Mouse (Mus musculus) limb, embryonic 13.5 days (tissue): ENCODE results near the gene Actrt2. TPM values are rescaled to one million over a fixed set of nuclear protein-coding genes. Genes with fewer than 3 reads are reported as not detected.

Source experiments
- ATAC-seq: fragments of 200-750 bp; cut with Nextera tagmentation; 2 replicates; pipeline ENCODE4 v1.8.0; 2017; ENCODE audit warnings: low read depth, moderate number of reproducible peaks, moderate TSS enrichment; ENCODE audit not compliant: low FRiP score
- H3K27ac ChIP-seq: fragments of 300-500 bp; sonication (generic); 2 replicates; pipeline ENCODE4 v1.5.1; 2015; ENCODE audit warnings: inconsistent platforms, mild to moderate bottlenecking, moderate library complexity
- H3K27me3 ChIP-seq: fragments of 300-500 bp; sonication (generic); 2 replicates; pipeline ENCODE4 v1.6.1; 2015; ENCODE audit warnings: mild to moderate bottlenecking, inconsistent platforms
- H3K36me3 ChIP-seq: fragments of 300-500 bp; sonication (generic); 2 replicates; pipeline ENCODE4 v1.6.1; 2015; ENCODE audit warnings: inconsistent platforms, mild to moderate bottlenecking, moderate library complexity
- H3K4me1 ChIP-seq: fragments of 300-500 bp; sonication (generic); 2 replicates; pipeline ENCODE4 v1.6.1; 2015; ENCODE audit warnings: inconsistent platforms
- H3K4me2 ChIP-seq: fragments of 300-500 bp; sonication (generic); replicated peaks from 2 replicates; pipeline ENCODE4 v1.6.1; 2015; ENCODE audit warnings: inconsistent platforms, mild to moderate bottlenecking, moderate library complexity
- H3K4me3 ChIP-seq: fragments of 300-500 bp; sonication (generic); 2 replicates; pipeline ENCODE4 v1.5.1; 2015; ENCODE audit warnings: moderate library complexity, mild to moderate bottlenecking, inconsistent platforms
- H3K9ac ChIP-seq: fragments of 300-500 bp; sonication (generic); 2 replicates; pipeline ENCODE4 v1.6.1; 2015; ENCODE audit warnings: mild to moderate bottlenecking, inconsistent platforms
- H3K9me3 ChIP-seq: fragments of 300-500 bp; sonication (generic); 2 replicates; pipeline ENCODE4 v1.6.1; 2016; ENCODE audit warnings: inconsistent platforms
- WGBS: fragments of 180-500 bp; shearing (Covaris S2); methylation state at CpG from one replicate; pipeline ENCODE4 v1.1.7; 2015; 5-methylcytosine and 5-hydroxymethylcytosine counted together
- polyA plus RNA-seq: library from polyadenylated mRNA; unstranded; fragments of >200 nt; fragmentation: Nextera tagmentation; extraction: Ambion mirVana; gene quantifications from 2 replicates; pipeline ENCODE4 v1.2.1, GENCODE M21; 2015

The Actrt2 gene
- not detected in 2 replicates for polyA plus RNA-seq

DNA sequence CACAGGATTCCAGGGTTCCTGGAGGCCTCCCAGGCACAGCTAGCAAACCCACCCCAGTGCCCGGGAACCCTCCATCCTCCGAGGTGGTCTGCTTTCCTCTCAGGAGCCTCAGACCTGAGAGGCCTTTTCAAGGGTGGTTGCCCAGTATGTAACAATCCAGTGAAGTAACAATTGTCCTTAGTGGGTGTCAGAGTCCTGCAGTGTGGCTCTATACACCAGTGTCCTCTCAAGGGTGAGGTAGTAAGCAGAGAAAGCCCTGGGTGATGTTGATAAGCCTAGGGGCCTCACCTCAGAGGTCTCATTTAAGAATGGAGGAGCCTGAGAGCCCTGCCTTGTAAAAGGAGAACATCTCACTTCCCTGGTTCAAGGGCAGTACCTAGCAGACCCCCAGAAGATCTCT lies at the start of gene Actrt2:
Gene Actrt2, minus strand, starts transcription at position 101 of the 400 bp plus-strand sequence.
- no peak within 1 kb of the TSS for H3K9ac ChIP-seq
- no peak for ATAC-seq
- H3K27ac ChIP-seq = no peak within 1 kb of the TSS
- H3K27me3 ChIP-seq = peaks cover 46% of the 10 kb centered on the region
- peaks cover 53% of the 10 kb centered on the region for H3K4me1 ChIP-seq
- WGBS = 68% methylated on average over 2 of the region's 2 CpGs
- H3K4me2 ChIP-seq = no peak within 1 kb of the TSS
- H3K36me3 ChIP-seq = no peaks in the 10 kb centered on the region
- H3K9me3 ChIP-seq = no peaks in the 10 kb centered on the region
- H3K4me3 ChIP-seq = no peak within 1 kb of the TSS

- ATAC-seq = 0 out of 2 replicates have a peak, but pooled peaks have one; percentile 24
- Histone ChIP-seq H3K4me2 (peak overlapping the region; percentile 47), H3K9ac (0 out of 2 replicates have a peak overlapping the region, but pooled peaks have one; percentile 8), H3K27me3 (peaks cover 22% of the 10 kb centered on the region; the same call in 1 of the 2 replicates), H3K9me3 (no peaks in the 10 kb centered on the region), H3K4me1 (peaks cover 74% of the 10 kb centered on the region), H3K36me3 (no peaks in the 10 kb centered on the region), H3K27ac (peak overlapping the region; percentile 56), H3K4me3 (no peak overlapping the region)
- 16% methylated on average over 21 of the region's 21 CpGs for WGBS
Observed at GRCm38 (mm10) chr4:154709391-154710107, 41.9 kb upstream of the Actrt2 start.

DNA sequence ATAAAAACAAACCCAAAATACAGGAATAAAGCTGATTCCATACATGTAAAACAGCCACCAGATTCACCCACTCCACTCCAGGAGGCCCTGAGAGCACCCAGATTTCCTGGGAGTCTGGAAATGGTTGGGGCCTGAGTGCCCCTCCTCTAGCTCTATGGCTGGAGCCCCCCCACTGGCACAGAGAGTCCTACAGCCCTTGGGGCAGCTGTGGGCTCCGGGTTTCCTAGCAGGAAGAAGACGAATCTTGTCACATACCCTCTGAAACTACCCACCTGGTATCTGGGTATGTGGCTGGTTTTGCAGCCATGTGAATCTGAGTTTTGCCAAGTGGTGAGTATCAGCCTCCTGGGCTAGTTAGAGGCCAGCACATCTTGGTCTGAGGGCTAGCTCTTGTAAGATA lies 41.1 kb upstream of the Actrt2 start:
- ATAC-seq = no peak

GRCm38 (mm10) chr4:154708223-154708622 lies 40.6 kb upstream of the Actrt2 start:
- Histone ChIP-seq H3K4me2 (peak overlapping the region; percentile 2; the same call in 1 of the 2 replicates), H3K4me3 (no peak overlapping the region), H3K36me3 (no peaks in the 10 kb centered on the region), H3K27ac (peak overlapping the region; percentile 56; the same call in 1 of the 2 replicates), H3K4me1 (peaks cover 87% of the 10 kb centered on the region), H3K9me3 (no peaks in the 10 kb centered on the region), H3K9ac (no peak overlapping the region), H3K27me3 (peaks cover 22% of the 10 kb centered on the region; the same call in 1 of the 2 replicates)
- peak; percentile 30; the same call in 1 of the 2 replicates for ATAC-seq
- 10% methylated on average over 11 of the region's 11 CpGs for WGBS

More for the DNA sequence above, 41.1 kb upstream of the Actrt2 start:
- no peak overlapping the region for H3K9ac ChIP-seq
- no peaks in the 10 kb centered on the region for H3K9me3 ChIP-seq
- 34% methylated on average over 2 of the region's 2 CpGs for WGBS
- peaks cover 22% of the 10 kb centered on the region; the same call in 1 of the 2 replicates for H3K27me3 ChIP-seq
- no peak overlapping the region for H3K4me3 ChIP-seq
- H3K27ac ChIP-seq = peak overlapping the region; percentile 56
- H3K4me2 ChIP-seq = no peak overlapping the region
- H3K36me3 ChIP-seq = no peaks in the 10 kb centered on the region
- peaks cover 81% of the 10 kb centered on the region for H3K4me1 ChIP-seq

GRCm38 (mm10) chr4:154707521-154707920 lies 39.9 kb upstream of the Actrt2 start:
- peaks cover 94% of the 10 kb centered on the region for H3K4me1 ChIP-seq
- WGBS = 74% methylated on average over 4 of the region's 4 CpGs
- H3K36me3 ChIP-seq = no peaks in the 10 kb centered on the region
- H3K4me3 ChIP-seq = no peak overlapping the region
- no peaks in the 10 kb centered on the region for H3K9me3 ChIP-seq
- H3K4me2 ChIP-seq = 0 out of 2 replicates have a peak overlapping the region, but pooled peaks have one; percentile 2
- H3K27me3 ChIP-seq = peaks cover 22% of the 10 kb centered on the region; the same call in 1 of the 2 replicates
- peak overlapping the region; percentile 52; the same call in 1 of the 2 replicates for H3K27ac ChIP-seq
- no peak for ATAC-seq
- H3K9ac ChIP-seq = no peak overlapping the region

- H3K9me3 ChIP-seq = no peaks in the 10 kb centered on the region
- no peak overlapping the region for H3K9ac ChIP-seq
- H3K4me1 ChIP-seq = peaks cover 100% of the 10 kb centered on the region
- no peak for ATAC-seq
- WGBS = 78% methylated on average over 1 of the region's 1 CpGs
- H3K27ac ChIP-seq = no peak overlapping the region; the same call in 1 of the 2 replicates
- no peak overlapping the region for H3K4me2 ChIP-seq
- H3K36me3 ChIP-seq = no peaks in the 10 kb centered on the region
- no peak overlapping the region for H3K4me3 ChIP-seq
- H3K27me3 ChIP-seq = 0 out of 2 replicates have a peak, but pooled peaks cover 20% of the 10 kb centered on the region
Observed at GRCm38 (mm10) chr4:154706442-154706841, 38.8 kb upstream of the Actrt2 start.

DNA sequence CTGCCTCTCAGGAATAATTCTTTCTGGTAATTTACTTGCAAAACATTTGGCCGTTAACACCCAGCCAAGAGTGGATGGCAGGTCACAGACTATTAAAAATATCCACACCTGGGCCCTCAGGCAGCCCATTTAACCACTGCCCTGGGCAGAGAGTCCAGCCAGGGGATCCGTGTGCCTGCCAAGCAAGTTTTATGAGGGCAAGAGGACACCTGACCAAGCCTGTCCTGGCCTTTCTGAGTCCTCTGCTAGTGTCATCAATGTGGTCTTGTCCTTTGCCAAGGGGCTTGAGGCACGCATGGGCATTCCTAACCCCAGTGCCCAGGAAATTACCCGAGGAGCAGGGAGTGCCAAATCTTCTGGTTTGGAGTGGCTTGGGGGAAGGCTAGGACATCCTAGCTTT lies 38.0 kb upstream of the Actrt2 start:
- Histone ChIP-seq H3K4me2 (no peak overlapping the region), H3K9me3 (no peaks in the 10 kb centered on the region), H3K27ac (no peak overlapping the region; the same call in 1 of the 2 replicates), H3K4me3 (no peak overlapping the region), H3K36me3 (no peaks in the 10 kb centered on the region), H3K9ac (no peak overlapping the region), H3K4me1 (peaks cover 100% of the 10 kb centered on the region), H3K27me3 (0 out of 2 replicates have a peak, but pooled peaks cover 12% of the 10 kb centered on the region)
- no peak for ATAC-seq
- WGBS = 45% methylated on average over 4 of the region's 4 CpGs

DNA sequence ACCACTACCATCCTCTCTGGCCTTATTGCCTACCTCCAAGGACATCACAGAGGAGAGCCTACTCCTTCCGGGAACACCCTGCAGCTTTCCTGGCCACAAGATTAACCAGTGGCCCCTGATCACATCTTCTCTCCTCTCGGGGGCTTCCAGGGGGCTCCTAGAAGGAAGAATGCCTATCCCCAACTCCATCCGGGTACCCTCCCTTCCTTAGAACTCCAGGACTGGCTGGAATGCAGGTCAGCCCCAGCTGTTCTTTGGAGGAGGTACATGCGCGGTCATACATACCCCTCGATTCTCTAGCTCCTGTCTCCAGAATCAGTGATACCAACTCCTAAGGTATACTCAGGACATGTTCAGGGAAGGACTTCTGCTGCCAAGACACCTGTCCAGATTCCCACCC lies 37.4 kb upstream of the Actrt2 start:
- Histone ChIP-seq H3K9me3 (no peaks in the 10 kb centered on the region), H3K27ac (no peak overlapping the region), H3K36me3 (no peaks in the 10 kb centered on the region), H3K4me2 (no peak overlapping the region), H3K4me1 (peaks cover 100% of the 10 kb centered on the region), H3K9ac (no peak overlapping the region), H3K27me3 (0 out of 2 replicates have a peak, but pooled peaks cover 7% of the 10 kb centered on the region), H3K4me3 (no peak overlapping the region)
- no peak for ATAC-seq
- 80% methylated on average over 6 of the region's 6 CpGs for whole genome bisulfite sequencing

- Histone ChIP-seq H3K27ac (no peak overlapping the region), H3K4me2 (no peak overlapping the region), H3K36me3 (no peaks in the 10 kb centered on the region), H3K9ac (no peak overlapping the region), H3K4me1 (peaks cover 97% of the 10 kb centered on the region), H3K9me3 (no peaks in the 10 kb centered on the region), H3K27me3 (0 out of 2 replicates have a peak, but pooled peaks cover 7% of the 10 kb centered on the region), H3K4me3 (no peak overlapping the region)
- 90% methylated on average over 7 of the region's 7 CpGs for whole genome bisulfite sequencing
- ATAC-seq = no peak
Observed at GRCm38 (mm10) chr4:154704591-154704990, 36.9 kb upstream of the Actrt2 start.

GRCm38 (mm10) chr4:154703426-154704070 lies 35.9 kb upstream of the Actrt2 start:
- peak; percentile 1; the same call in 1 of the 2 replicates for ATAC-seq
- Histone ChIP-seq H3K36me3 (no peaks in the 10 kb centered on the region), H3K4me2 (no peak overlapping the region), H3K9me3 (no peaks in the 10 kb centered on the region), H3K4me3 (no peak overlapping the region), H3K27ac (peak overlapping the region; percentile 40; the same call in 1 of the 2 replicates), H3K4me1 (peaks cover 96% of the 10 kb centered on the region), H3K9ac (no peak overlapping the region), H3K27me3 (0 out of 2 replicates have a peak, but pooled peaks cover 7% of the 10 kb centered on the region)
- 23% methylated on average over 7 of the region's 7 CpGs for WGBS

DNA sequence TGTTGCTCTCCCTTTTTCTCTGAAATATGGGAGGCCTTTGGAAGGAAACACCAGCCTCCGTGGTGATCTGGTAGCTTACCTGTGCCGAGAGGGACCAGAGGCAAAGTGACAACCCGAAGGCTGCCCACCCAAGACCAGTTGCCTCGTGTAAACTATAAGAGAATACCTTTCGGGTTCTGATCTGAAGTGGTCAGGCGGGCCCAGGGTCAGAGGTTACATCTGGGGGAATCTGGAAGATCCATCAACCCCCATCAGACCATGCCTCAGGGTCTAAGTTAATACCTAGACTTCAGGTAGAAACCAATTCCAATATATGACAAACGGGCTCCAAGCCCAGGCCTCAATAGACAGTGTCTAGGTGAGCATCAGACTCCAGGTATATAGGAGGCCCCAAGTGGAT lies 35.3 kb upstream of the Actrt2 start:
- 69% methylated on average over 7 of the region's 7 CpGs for WGBS
- H3K9me3 ChIP-seq = no peaks in the 10 kb centered on the region
- H3K27me3 ChIP-seq = 0 out of 2 replicates have a peak, but pooled peaks cover 7% of the 10 kb centered on the region
- H3K4me1 ChIP-seq = peaks cover 96% of the 10 kb centered on the region
- H3K4me3 ChIP-seq = no peak overlapping the region
- peak overlapping the region; percentile 40; the same call in 1 of the 2 replicates for H3K27ac ChIP-seq
- H3K9ac ChIP-seq = no peak overlapping the region
- H3K36me3 ChIP-seq = no peaks in the 10 kb centered on the region
- ATAC-seq = no peak
- H3K4me2 ChIP-seq = no peak overlapping the region

DNA sequence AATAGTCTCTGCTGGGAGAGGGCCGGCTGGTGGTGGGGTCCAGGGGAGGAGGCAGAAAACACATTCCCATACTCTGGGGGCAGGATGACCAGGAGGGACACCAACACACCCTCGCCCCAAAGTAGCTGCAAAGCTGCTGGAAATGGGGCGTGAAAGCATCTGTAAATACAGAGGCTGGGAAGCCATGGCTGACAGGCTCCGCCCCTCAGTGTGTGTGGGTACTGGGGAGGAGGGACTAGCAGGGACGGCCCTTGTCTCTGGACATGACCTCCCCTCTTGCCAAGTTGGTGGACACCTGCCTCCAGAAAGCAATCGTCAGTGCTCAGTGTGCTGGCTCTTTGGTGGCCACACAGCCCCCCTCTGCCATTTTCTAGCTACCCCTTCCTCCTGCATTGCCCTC lies 34.5 kb upstream of the Actrt2 start:
- ATAC-seq = no peak
- Histone ChIP-seq H3K36me3 (no peaks in the 10 kb centered on the region), H3K9me3 (no peaks in the 10 kb centered on the region), H3K27me3 (0 out of 2 replicates have a peak, but pooled peaks cover 7% of the 10 kb centered on the region), H3K4me2 (no peak overlapping the region), H3K27ac (0 out of 2 replicates have a peak overlapping the region, but pooled peaks have one; percentile 44), H3K4me3 (no peak overlapping the region), H3K4me1 (peaks cover 96% of the 10 kb centered on the region), H3K9ac (0 out of 2 replicates have a peak overlapping the region, but pooled peaks have one; percentile 14)
- WGBS = 69% methylated on average over 6 of the region's 6 CpGs
